22 mouse cellular contexts compared by ENCODE assay signal in genomic region chr5:32767004-32767403, GRCm38 (mm10). TPM values are rescaled to one million over a fixed set of nuclear protein-coding genes. Genes with fewer than 3 reads are reported as not detected.
"Had no signal": no experiment of that assay in that cellular context is flagged by ENCODE, and none has a peak within 500 bp of the region (broad histone marks: within the 10 kb centered on the region; RNA-seq: fewer than 3 reads in every experiment).

No protein-coding gene starts in this region.

- ATAC-seq: intestine, postnatal 0 days; midbrain, embryonic 15.5 days had no signal

- H3K4me3 ChIP-seq: limb, embryonic 12.5 days; megakaryocyte, embryonic 14.5 days; midbrain, embryonic 15.5 days; neural tube, embryonic 13.5 days had no signal

- H3K27ac ChIP-seq: limb, embryonic 12.5 days; macrophage; midbrain, embryonic 15.5 days; neural tube, embryonic 13.5 days had no signal

- H3K4me2 ChIP-seq: limb, embryonic 12.5 days; midbrain, embryonic 11.5 days; midbrain, embryonic 15.5 days; neural tube, embryonic 13.5 days had no signal

- H3K27me3 ChIP-seq: limb, embryonic 12.5 days; megakaryocyte, embryonic 14.5 days; midbrain, embryonic 15.5 days; neural tube, embryonic 13.5 days had no signal

- H3K4me1 ChIP-seq: limb, embryonic 12.5 days; midbrain, embryonic 15.5 days; neural tube, embryonic 13.5 days had no signal

- H3K9me3 ChIP-seq: limb, embryonic 12.5 days; megakaryocyte, embryonic 14.5 days; midbrain, embryonic 15.5 days; neural tube, embryonic 13.5 days had no signal

- H3K9ac ChIP-seq: limb, embryonic 12.5 days; midbrain, embryonic 15.5 days; neural tube, embryonic 13.5 days had no signal

- DNase-seq: kidney, adult 8-10 months; kidney, postnatal 36 days; layer of hippocampus, adult 9-11 months; layer of hippocampus, postnatal 36 days; lung, adult 2 months; retina, postnatal 1 day; right cerebral cortex, postnatal 4 days; spleen, adult 18-20 months; thymus, postnatal 4 days had no signal

RNA-seq across cellular contexts. Expression of gene Gm20671, which starts 59.9 kb away (rescaled TPM):
- total RNA-seq: layer of hippocampus, adult 18-20 months; layer of hippocampus, postnatal 36 days; left cerebral cortex, postnatal 36 days; liver, adult 2 months had no signal
- polyA plus RNA-seq: intestine, postnatal 0 days; kidney, embryonic 16.5 days; limb, embryonic 12.5 days; macrophage; midbrain, embryonic 11.5 days; midbrain, embryonic 15.5 days; neural tube, embryonic 13.5 days; stomach, embryonic 16.5 days; thymus, postnatal 0 days had no signal
